Mouse (Mus musculus) limb, embryonic 13.5 days (tissue): Measurements from ENCODE around the gene Atp6ap2. TPM values are rescaled to one million over a fixed set of nuclear protein-coding genes. Genes with fewer than 3 reads are reported as not detected.
"Not testable (repeated sequence)": the region's sequence is repeated elsewhere in the genome, so short reads cannot be mapped to it uniquely, and the experiment has no call there.

Source experiments
- ATAC-seq: fragments of 200-750 bp; cut with Nextera tagmentation; 2 replicates; pipeline ENCODE4 v1.8.0; 2017; ENCODE audit warnings: low read depth, moderate number of reproducible peaks, moderate TSS enrichment; ENCODE audit not compliant: low FRiP score
- H3K27ac ChIP-seq: fragments of 300-500 bp; sonication (generic); 2 replicates; pipeline ENCODE4 v1.5.1; 2015; ENCODE audit warnings: inconsistent platforms, mild to moderate bottlenecking, moderate library complexity
- H3K27me3 ChIP-seq: fragments of 300-500 bp; sonication (generic); 2 replicates; pipeline ENCODE4 v1.6.1; 2015; ENCODE audit warnings: mild to moderate bottlenecking, inconsistent platforms
- H3K36me3 ChIP-seq: fragments of 300-500 bp; sonication (generic); 2 replicates; pipeline ENCODE4 v1.6.1; 2015; ENCODE audit warnings: inconsistent platforms, mild to moderate bottlenecking, moderate library complexity
- H3K4me1 ChIP-seq: fragments of 300-500 bp; sonication (generic); 2 replicates; pipeline ENCODE4 v1.6.1; 2015; ENCODE audit warnings: inconsistent platforms
- H3K4me2 ChIP-seq: fragments of 300-500 bp; sonication (generic); replicated peaks from 2 replicates; pipeline ENCODE4 v1.6.1; 2015; ENCODE audit warnings: inconsistent platforms, mild to moderate bottlenecking, moderate library complexity
- H3K4me3 ChIP-seq: fragments of 300-500 bp; sonication (generic); 2 replicates; pipeline ENCODE4 v1.5.1; 2015; ENCODE audit warnings: moderate library complexity, mild to moderate bottlenecking, inconsistent platforms
- H3K9ac ChIP-seq: fragments of 300-500 bp; sonication (generic); 2 replicates; pipeline ENCODE4 v1.6.1; 2015; ENCODE audit warnings: mild to moderate bottlenecking, inconsistent platforms
- H3K9me3 ChIP-seq: fragments of 300-500 bp; sonication (generic); 2 replicates; pipeline ENCODE4 v1.6.1; 2016; ENCODE audit warnings: inconsistent platforms
- WGBS: fragments of 180-500 bp; shearing (Covaris S2); methylation state at CpG from one replicate; pipeline ENCODE4 v1.1.7; 2015; 5-methylcytosine and 5-hydroxymethylcytosine counted together
- polyA plus RNA-seq: library from polyadenylated mRNA; unstranded; fragments of >200 nt; fragmentation: Nextera tagmentation; extraction: Ambion mirVana; gene quantifications from 2 replicates; pipeline ENCODE4 v1.2.1, GENCODE M21; 2015

Atp6ap2 gene
- polyA plus RNA-seq, 1 experiment from 2014 or later = 68.9 TPM

DNA sequence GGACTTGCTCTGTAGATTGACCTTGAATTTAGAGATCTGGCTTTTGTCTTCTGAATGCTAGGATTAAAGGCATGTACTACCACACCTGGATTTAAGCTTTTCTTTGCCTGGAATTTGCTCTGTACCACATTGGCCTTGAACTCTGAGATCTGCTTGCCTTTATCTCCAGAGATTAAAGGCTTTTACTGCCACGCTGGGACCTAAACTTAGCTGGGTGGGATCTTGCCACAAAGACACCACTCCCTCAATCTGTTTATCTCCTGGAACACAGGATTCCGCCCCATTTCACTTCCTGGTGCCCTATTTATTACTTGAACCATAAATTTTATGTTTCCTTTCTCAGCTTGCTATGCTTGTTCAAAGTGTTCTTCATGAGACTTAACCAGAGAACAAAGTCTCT, 23.6 kb downstream of the Atp6ap2 start:
- no peak overlapping the region for H3K4me2 ChIP-seq
- H3K4me3 ChIP-seq = no peak overlapping the region
- H3K27me3 ChIP-seq = peaks cover 2% of the 10 kb centered on the region; the same call in 1 of the 2 replicates
- 55% methylated on average over 2 of the region's 2 CpGs for WGBS
- H3K36me3 ChIP-seq = peaks cover 24% of the 10 kb centered on the region
- H3K9ac ChIP-seq = no peak overlapping the region
- ATAC-seq = no peak
- no peaks in the 10 kb centered on the region for H3K9me3 ChIP-seq
- no peaks in the 10 kb centered on the region for H3K4me1 ChIP-seq
- no peak overlapping the region for H3K27ac ChIP-seq

DNA sequence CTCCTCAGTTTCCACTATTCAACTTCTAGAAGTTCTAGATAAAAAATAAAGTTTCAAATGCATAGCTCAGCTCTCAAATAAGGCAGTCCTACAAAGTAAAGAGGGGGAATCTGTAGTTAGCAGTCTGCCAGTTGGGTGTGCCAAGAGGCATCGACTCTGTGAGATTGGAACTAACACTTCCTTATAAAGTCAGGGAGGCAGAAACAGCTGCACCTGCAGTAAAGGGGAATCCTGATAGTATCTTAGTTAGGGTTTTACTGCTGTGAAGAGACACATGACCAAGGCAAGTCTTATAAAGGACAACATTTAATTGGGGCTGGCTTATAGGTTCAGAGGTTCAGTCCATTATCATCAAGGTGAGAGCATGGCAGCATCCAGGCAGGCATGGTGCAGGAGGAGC, 24.8 kb downstream of the Atp6ap2 start:
- H3K27ac ChIP-seq, H3K4me3 ChIP-seq, H3K9me3 ChIP-seq, H3K4me2 ChIP-seq, H3K27me3 ChIP-seq, H3K4me1 ChIP-seq, H3K9ac ChIP-seq, ATAC-seq: not testable (repeated sequence)
- H3K36me3 ChIP-seq = peaks cover 18% of the 10 kb centered on the region
- 100% methylated on average over 1 of the region's 1 CpGs for WGBS

DNA sequence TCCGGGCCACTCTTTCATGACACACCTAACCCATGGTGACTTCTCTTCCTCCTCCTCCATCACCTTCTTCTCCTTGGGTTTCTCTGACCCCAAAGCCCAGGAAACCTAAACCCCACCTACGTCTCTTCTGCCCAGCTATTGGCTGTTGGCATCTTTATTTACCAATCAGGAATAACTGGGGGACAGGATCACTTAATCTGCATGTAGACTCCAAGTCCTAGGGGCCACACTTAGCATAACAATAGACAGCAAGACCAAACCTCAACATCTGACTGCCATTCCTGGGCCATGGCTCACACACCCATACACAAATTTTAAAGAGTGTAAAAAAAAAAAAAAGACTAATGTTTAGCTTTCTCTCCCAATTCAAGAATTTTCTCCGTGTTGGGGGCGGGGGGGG, 37.5 kb downstream of the Atp6ap2 start:
- H3K9me3 ChIP-seq = no peaks in the 10 kb centered on the region
- no peaks in the 10 kb centered on the region for H3K4me1 ChIP-seq
- H3K27me3 ChIP-seq = no peaks in the 10 kb centered on the region; the same call in 1 of the 2 replicates
- 63% methylated on average over 3 of the region's 4 CpGs for WGBS
- ATAC-seq = no peak
- no peak overlapping the region for H3K4me3 ChIP-seq
- H3K9ac ChIP-seq = no peak overlapping the region
- no peaks in the 10 kb centered on the region for H3K36me3 ChIP-seq
- no peak overlapping the region for H3K4me2 ChIP-seq
- H3K27ac ChIP-seq = no peak overlapping the region

DNA sequence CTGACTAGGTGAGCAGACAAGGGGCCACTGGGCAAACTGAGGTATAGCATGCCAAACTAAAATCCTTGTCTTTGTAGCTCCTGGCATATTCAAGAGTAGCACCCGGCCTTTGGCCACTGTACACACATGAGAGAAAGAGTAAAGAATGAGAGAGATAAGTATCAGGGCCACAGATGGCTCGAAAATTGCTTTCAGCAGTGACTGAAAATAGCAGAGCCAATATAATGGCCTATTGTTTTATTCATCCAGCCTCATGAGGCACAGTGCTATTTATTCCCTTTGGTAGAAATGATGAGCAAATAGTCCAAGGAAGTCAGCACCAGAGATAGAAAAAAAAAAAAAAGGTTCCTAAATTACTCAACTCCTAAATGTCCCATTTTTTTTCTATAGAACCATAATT, 57.4 kb downstream of the Atp6ap2 start:
- H3K9ac ChIP-seq = no peak overlapping the region
- H3K36me3 ChIP-seq = peaks cover 1% of the 10 kb centered on the region; the same call in 1 of the 2 replicates
- no peak overlapping the region for H3K27ac ChIP-seq
- H3K27me3 ChIP-seq = no peaks in the 10 kb centered on the region
- H3K4me3 ChIP-seq = no peak overlapping the region
- H3K4me1 ChIP-seq = no peaks in the 10 kb centered on the region
- ATAC-seq = no peak
- 63% methylated on average over 2 of the region's 2 CpGs for WGBS
- H3K4me2 ChIP-seq = no peak overlapping the region
- no peaks in the 10 kb centered on the region for H3K9me3 ChIP-seq

DNA sequence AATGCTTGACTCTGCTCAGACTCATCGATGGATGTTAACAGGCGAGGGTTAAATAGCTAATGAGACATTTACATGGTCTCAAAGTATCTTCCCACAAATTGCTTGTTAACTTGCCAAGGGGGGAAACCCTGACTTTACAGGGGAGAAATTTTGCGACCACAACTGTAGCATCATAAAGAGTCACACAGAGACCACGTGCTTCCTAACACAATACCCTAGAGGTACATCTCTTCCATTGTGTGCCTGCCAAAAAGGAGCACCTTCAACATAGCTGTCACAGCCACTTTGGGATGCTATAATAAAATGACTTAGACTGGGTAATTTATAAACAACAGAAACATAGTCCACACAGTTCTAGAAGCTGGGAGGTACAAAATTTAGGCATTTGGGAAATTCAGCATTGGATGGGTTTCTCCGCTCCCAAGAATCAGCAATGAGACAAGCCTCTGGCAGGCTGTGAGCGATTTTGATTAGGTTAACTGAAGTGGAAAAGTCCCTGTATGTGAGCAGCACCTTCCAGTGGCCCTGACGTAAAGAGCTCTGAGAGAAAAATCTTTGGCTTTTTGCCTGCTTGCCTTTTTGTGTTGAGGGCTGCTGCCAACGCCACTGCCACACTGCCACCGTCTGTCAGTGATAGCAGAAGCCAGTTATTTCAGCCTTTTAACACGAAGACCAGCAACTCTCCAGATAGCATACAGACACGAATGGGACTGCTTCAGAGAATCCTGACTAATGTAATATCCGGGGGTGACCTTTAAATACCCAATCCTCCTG, 58.1 kb downstream of the Atp6ap2 start:
- WGBS = 65% methylated on average over 12 of the region's 12 CpGs

DNA sequence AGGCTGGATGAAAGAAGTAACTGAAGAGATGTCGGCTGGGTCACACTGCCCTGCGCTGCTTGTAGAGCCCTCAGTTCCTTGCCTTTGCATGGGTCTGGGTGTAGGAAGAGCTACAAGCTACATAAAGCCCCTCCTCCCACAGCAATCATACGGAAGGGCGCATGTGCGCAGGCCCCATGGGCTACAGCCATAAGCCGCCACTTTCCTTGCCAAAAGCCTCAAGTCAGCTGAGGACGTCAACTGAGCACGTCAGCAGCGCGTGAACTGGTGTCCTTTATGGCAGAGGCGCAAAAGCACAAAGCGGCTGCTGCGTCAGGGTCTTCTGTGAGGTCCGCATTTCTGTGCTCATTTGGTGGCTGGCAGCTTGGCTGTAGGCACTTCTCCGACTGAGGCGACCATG, 64.3 kb downstream of the Atp6ap2 start:
- H3K4me3 ChIP-seq = no peak overlapping the region
- 94% methylated on average over 16 of the region's 16 CpGs for WGBS
- no peak overlapping the region for H3K4me2 ChIP-seq
- no peaks in the 10 kb centered on the region for H3K4me1 ChIP-seq
- peaks cover 26% of the 10 kb centered on the region for H3K36me3 ChIP-seq
- no peak for ATAC-seq
- no peaks in the 10 kb centered on the region for H3K27me3 ChIP-seq
- no peak overlapping the region for H3K9ac ChIP-seq
- no peaks in the 10 kb centered on the region for H3K9me3 ChIP-seq
- H3K27ac ChIP-seq = no peak overlapping the region

More for the DNA sequence above, 58.1 kb downstream of the Atp6ap2 start:
- H3K9ac ChIP-seq = no peak overlapping the region
- no peaks in the 10 kb centered on the region for H3K27me3 ChIP-seq
- H3K4me2 ChIP-seq = no peak overlapping the region
- ATAC-seq = no peak
- no peaks in the 10 kb centered on the region for H3K9me3 ChIP-seq
- no peak overlapping the region for H3K4me3 ChIP-seq
- peaks cover 5% of the 10 kb centered on the region; the same call in 1 of the 2 replicates for H3K36me3 ChIP-seq
- no peak overlapping the region for H3K27ac ChIP-seq
- no peaks in the 10 kb centered on the region for H3K4me1 ChIP-seq

DNA sequence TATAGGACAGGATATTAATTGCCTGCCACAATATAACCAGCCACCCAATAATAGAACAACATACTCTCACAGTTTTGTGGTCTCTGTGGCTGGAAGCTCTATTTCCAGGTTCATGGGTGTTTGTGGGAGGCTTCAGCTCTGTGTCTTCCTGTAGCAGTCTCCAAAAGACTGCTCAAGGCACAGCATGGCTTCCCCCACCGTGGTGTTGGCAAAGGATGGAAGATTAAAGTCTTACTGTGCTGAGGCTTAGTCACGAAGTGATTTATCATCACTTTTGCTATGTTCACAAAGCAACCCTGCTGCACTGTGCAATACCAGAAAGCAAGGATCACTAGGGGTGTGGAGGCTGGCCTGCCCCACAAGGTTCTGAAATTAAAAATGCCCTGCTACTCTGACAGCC, 66.3 kb downstream of the Atp6ap2 start:
- Histone ChIP-seq H3K4me1 (no peaks in the 10 kb centered on the region), H3K36me3 (peaks cover 36% of the 10 kb centered on the region), H3K27ac (no peak overlapping the region), H3K4me2 (no peak overlapping the region), H3K9me3 (no peaks in the 10 kb centered on the region), H3K4me3 (no peak overlapping the region), H3K9ac (no peak overlapping the region), H3K27me3 (no peaks in the 10 kb centered on the region)
- no peak for ATAC-seq
- 71% methylated on average over 2 of the region's 2 CpGs for WGBS

Other genes starting within 250 kb of the Atp6ap2 start
- 37.6 and 38.1 TPM in 2 replicates for gene 1810030O07Rik, start 85.9 kb downstream of the Atp6ap2 start, polyA plus RNA-seq
- 11.7 and 12.5 TPM in 2 replicates for gene Med14, start 174.3 kb downstream of the Atp6ap2 start, polyA plus RNA-seq